In genomic region chr17:23540106-23540505, GRCm38 (mm10) we compare ENCODE assay signal across 9 mouse cellular contexts. TPM values are rescaled to one million over a fixed set of nuclear protein-coding genes. Genes with fewer than 3 reads are reported as not detected.
DNase-seq lines count a peak whose midpoint lies in the region; ATAC-seq lines count a peak whose summit lies in the region.
"Had no signal": no experiment of that assay in that cellular context is flagged by ENCODE, and none has a peak within 500 bp of the region (broad histone marks: within the 10 kb centered on the region; RNA-seq: fewer than 3 reads in every experiment).

No protein-coding gene starts in this region.

- whole genome bisulfite sequencing in forebrain, embryonic 13.5 days: 33% methylated on average over 3 of the region's 3 CpGs
- 41% methylated on average over 3 of the region's 3 CpGs for WGBS in forebrain, embryonic 14.5 days
- WGBS in liver, embryonic 11.5 days: 40% methylated on average over 3 of the region's 3 CpGs
- 28% methylated on average over 3 of the region's 3 CpGs for WGBS in embryonic facial prominence, embryonic 14.5 days
- WGBS in midbrain, embryonic 16.5 days: 28% methylated on average over 3 of the region's 3 CpGs

- H3K27me3 ChIP-seq in forebrain, embryonic 13.5 days: peaks cover 52% of the 10 kb centered on the region
- H3K27me3 ChIP-seq in forebrain, embryonic 14.5 days (replicated peaks; ENCODE audit: control insufficient read depth, insufficient read depth, low read length): peaks cover 27% of the 10 kb centered on the region
- no peaks in the 10 kb centered on the region for H3K27me3 ChIP-seq in liver, embryonic 11.5 days (replicated peaks; ENCODE audit: control insufficient read depth, insufficient read depth, low read length)
- peaks cover 49% of the 10 kb centered on the region for H3K27me3 ChIP-seq in embryonic facial prominence, embryonic 14.5 days (replicated peaks; ENCODE audit: control insufficient read depth, insufficient read depth, low read length)
- peaks cover 42% of the 10 kb centered on the region for H3K27me3 ChIP-seq in midbrain, embryonic 16.5 days (ENCODE audit: control insufficient read depth, insufficient read depth, low read depth, low read length)

- H3K9me3 ChIP-seq in forebrain, embryonic 13.5 days (replicated peaks): no peaks in the 10 kb centered on the region
- H3K9me3 ChIP-seq in forebrain, embryonic 14.5 days (replicated peaks; ENCODE audit: control insufficient read depth, low read length): no peaks in the 10 kb centered on the region
- H3K9me3 ChIP-seq in liver, embryonic 11.5 days (ENCODE audit: control insufficient read depth, low read length): no peaks in the 10 kb centered on the region
- no peaks in the 10 kb centered on the region for H3K9me3 ChIP-seq in embryonic facial prominence, embryonic 14.5 days (ENCODE audit: control insufficient read depth, low read length)
- H3K9me3 ChIP-seq in midbrain, embryonic 16.5 days (replicated peaks; ENCODE audit: control insufficient read depth, low read length, poor library complexity, severe bottlenecking): no peaks in the 10 kb centered on the region
- H3K9me3 ChIP-seq: megakaryocyte, embryonic 14.5 days had no signal

- ATAC-seq in forebrain, embryonic 13.5 days: no peak
- no peak for ATAC-seq in forebrain, embryonic 14.5 days
- ATAC-seq in liver, embryonic 11.5 days (replicated peaks; ENCODE audit: low FRiP score): peak; percentile 3; the same call in 1 of the 2 replicates
- no peak for ATAC-seq in embryonic facial prominence, embryonic 14.5 days (ENCODE audit: low read depth)
- ATAC-seq in midbrain, embryonic 16.5 days: 0 out of 2 replicates have a peak, but pooled peaks have one; percentile 18

- no peaks in the 10 kb centered on the region for H3K36me3 ChIP-seq in forebrain, embryonic 13.5 days (ENCODE audit: poor library complexity, severe bottlenecking)
- no peaks in the 10 kb centered on the region for H3K36me3 ChIP-seq in forebrain, embryonic 14.5 days (ENCODE audit: control insufficient read depth, insufficient read depth, low read length)
- H3K36me3 ChIP-seq in liver, embryonic 11.5 days (ENCODE audit: control insufficient read depth, insufficient read depth, low read length): no peaks in the 10 kb centered on the region
- no peaks in the 10 kb centered on the region for H3K36me3 ChIP-seq in embryonic facial prominence, embryonic 14.5 days (ENCODE audit: control insufficient read depth, insufficient read depth, low read length)
- H3K36me3 ChIP-seq in midbrain, embryonic 16.5 days (ENCODE audit: control insufficient read depth, insufficient read depth, low read length): no peaks in the 10 kb centered on the region

- H3K4me3 ChIP-seq in forebrain, embryonic 13.5 days: no peak overlapping the region
- H3K4me3 ChIP-seq in forebrain, embryonic 14.5 days (ENCODE audit: low read depth, low read length): no peak overlapping the region
- peak overlapping the region; percentile 53 for H3K4me3 ChIP-seq in liver, embryonic 11.5 days (ENCODE audit: low read depth, low read length)
- H3K4me3 ChIP-seq in embryonic facial prominence, embryonic 14.5 days (ENCODE audit: low read depth, low read length): no peak overlapping the region; the same call in 1 of the 2 replicates
- H3K4me3 ChIP-seq in midbrain, embryonic 16.5 days (ENCODE audit: low read depth, low read length): no peak overlapping the region
- H3K4me3 ChIP-seq: megakaryocyte, embryonic 14.5 days had no signal

- no peak overlapping the region for H3K27ac ChIP-seq in forebrain, embryonic 13.5 days
- H3K27ac ChIP-seq in forebrain, embryonic 14.5 days (ENCODE audit: low read depth, low read length): no peak overlapping the region
- H3K27ac ChIP-seq in liver, embryonic 11.5 days (ENCODE audit: low read depth, low read length): no peak overlapping the region
- no peak overlapping the region for H3K27ac ChIP-seq in embryonic facial prominence, embryonic 14.5 days (replicated peaks; ENCODE audit: low read depth, low read length)
- H3K27ac ChIP-seq in midbrain, embryonic 16.5 days (ENCODE audit: low read length): no peak overlapping the region

- no peak for DNase-seq in forebrain, embryonic 14.5 days (ENCODE audit: low spot score)
- no peak for DNase-seq in liver, embryonic 11.5 days (ENCODE audit: low spot score)
- no peak for DNase-seq in liver
- no peak for DNase-seq in embryonic facial prominence, embryonic 14.5 days (ENCODE audit: low spot score)
- no peak for DNase-seq in spleen, postnatal 14 days (ENCODE audit: low spot score in 2 of 2)
- no peak for DNase-seq in lung, postnatal 14 days

- H3K4me1 ChIP-seq in forebrain, embryonic 13.5 days: peaks cover 22% of the 10 kb centered on the region
- H3K4me1 ChIP-seq in forebrain, embryonic 14.5 days (ENCODE audit: control insufficient read depth, insufficient read depth, low read length): no peaks in the 10 kb centered on the region; the same call in 1 of the 2 replicates
- peaks cover 19% of the 10 kb centered on the region for H3K4me1 ChIP-seq in liver, embryonic 11.5 days (replicated peaks; ENCODE audit: control insufficient read depth, insufficient read depth, low read length)
- H3K4me1 ChIP-seq in embryonic facial prominence, embryonic 14.5 days (ENCODE audit: control insufficient read depth, insufficient read depth, low read length): 0 out of 2 replicates have a peak, but pooled peaks cover 10% of the 10 kb centered on the region
- H3K4me1 ChIP-seq in midbrain, embryonic 16.5 days (ENCODE audit: control insufficient read depth, insufficient read depth, low read length): peaks cover 8% of the 10 kb centered on the region; the same call in 1 of the 2 replicates

- no peak overlapping the region for H3K9ac ChIP-seq in forebrain, embryonic 13.5 days
- H3K9ac ChIP-seq in forebrain, embryonic 14.5 days (ENCODE audit: low read length): no peak overlapping the region
- H3K9ac ChIP-seq in liver, embryonic 11.5 days (ENCODE audit: low read depth, low read length): peak overlapping the region; percentile 35
- H3K9ac ChIP-seq in embryonic facial prominence, embryonic 14.5 days (ENCODE audit: low read depth, low read length): no peak overlapping the region
- H3K9ac ChIP-seq in midbrain, embryonic 16.5 days (ENCODE audit: low read depth, low read length): no peak overlapping the region

- H3K4me2 ChIP-seq in forebrain, embryonic 13.5 days: 0 out of 2 replicates have a peak overlapping the region, but pooled peaks have one; percentile 22
- H3K4me2 ChIP-seq in forebrain, embryonic 14.5 days (ENCODE audit: low read length): no peak overlapping the region
- peak overlapping the region; percentile 66 for H3K4me2 ChIP-seq in liver, embryonic 11.5 days
- peak overlapping the region; percentile 36; the same call in 1 of the 2 replicates for H3K4me2 ChIP-seq in embryonic facial prominence, embryonic 14.5 days (ENCODE audit: low read depth, low read length)
- no peak overlapping the region for H3K4me2 ChIP-seq in midbrain, embryonic 16.5 days (ENCODE audit: low read length)

RNA-seq across cellular contexts. Expression of gene Zfp213, which starts 23.9 kb away (rescaled TPM):
- 20.7 and 22.4 TPM in 2 replicates for polyA plus RNA-seq in forebrain, embryonic 13.5 days (2015; fragmentation: Nextera tagmentation; extraction: Ambion mirVana)
- polyA plus RNA-seq in forebrain, embryonic 14.5 days (2014; fragmentation: Nextera tagmentation; extraction: Ambion mirVana): 17.6 and 20.9 TPM in 2 replicates
- 14.3 and 14.8 TPM in 2 replicates for polyA plus RNA-seq in liver, embryonic 11.5 days (2014; fragmentation: Nextera tagmentation; extraction: Ambion mirVana)
- polyA plus RNA-seq in embryonic facial prominence, embryonic 14.5 days (2014; fragmentation: Nextera tagmentation; extraction: Ambion mirVana): 17.7 and 18.2 TPM in 2 replicates
- polyA plus RNA-seq in midbrain, embryonic 16.5 days (2015; fragmentation: Nextera tagmentation; extraction: Ambion mirVana): 16.0 and 17.9 TPM in 2 replicates

RNA-seq across cellular contexts. Expression of gene Zfp13, which starts 59.2 kb away (rescaled TPM):
- 21.2 and 26.8 TPM in 2 replicates for polyA plus RNA-seq in forebrain, embryonic 13.5 days (2015; fragmentation: Nextera tagmentation; extraction: Ambion mirVana)
- polyA plus RNA-seq in forebrain, embryonic 14.5 days (2014; fragmentation: Nextera tagmentation; extraction: Ambion mirVana): 24.1 and 26.0 TPM in 2 replicates
- 5.6 and 6.3 TPM in 2 replicates for polyA plus RNA-seq in liver, embryonic 11.5 days (2014; fragmentation: Nextera tagmentation; extraction: Ambion mirVana)
- polyA plus RNA-seq in embryonic facial prominence, embryonic 14.5 days (2014; fragmentation: Nextera tagmentation; extraction: Ambion mirVana): 11.6 and 11.7 TPM in 2 replicates
- polyA plus RNA-seq in midbrain, embryonic 16.5 days (2015; fragmentation: Nextera tagmentation; extraction: Ambion mirVana): 28.4 and 29.4 TPM in 2 replicates

Comparison
In these comparisons a context has a peak if more than half of its experiments do, and no peak if none do; other contexts are left out.
1. H3K4me2 ChIP-seq: peak in forebrain, embryonic 13.5 days (single experiment), liver, embryonic 11.5 days (single experiment) and embryonic facial prominence, embryonic 14.5 days (single experiment); none in forebrain, embryonic 14.5 days (single experiment) and midbrain, embryonic 16.5 days (single experiment).
2. ATAC-seq: peak in liver, embryonic 11.5 days (single experiment) and midbrain, embryonic 16.5 days (single experiment); none in forebrain, embryonic 13.5 days (single experiment), forebrain, embryonic 14.5 days (single experiment) and embryonic facial prominence, embryonic 14.5 days (single experiment).